Mouse (Mus musculus): ENCODE data around the gene Grap. TPM values are rescaled to one million over a fixed set of nuclear protein-coding genes. Genes with fewer than 3 reads are reported as not detected.

Grap gene
- polyA plus RNA-seq, 1 experiment from 2014 or later, result 11.8 TPM

DNA sequence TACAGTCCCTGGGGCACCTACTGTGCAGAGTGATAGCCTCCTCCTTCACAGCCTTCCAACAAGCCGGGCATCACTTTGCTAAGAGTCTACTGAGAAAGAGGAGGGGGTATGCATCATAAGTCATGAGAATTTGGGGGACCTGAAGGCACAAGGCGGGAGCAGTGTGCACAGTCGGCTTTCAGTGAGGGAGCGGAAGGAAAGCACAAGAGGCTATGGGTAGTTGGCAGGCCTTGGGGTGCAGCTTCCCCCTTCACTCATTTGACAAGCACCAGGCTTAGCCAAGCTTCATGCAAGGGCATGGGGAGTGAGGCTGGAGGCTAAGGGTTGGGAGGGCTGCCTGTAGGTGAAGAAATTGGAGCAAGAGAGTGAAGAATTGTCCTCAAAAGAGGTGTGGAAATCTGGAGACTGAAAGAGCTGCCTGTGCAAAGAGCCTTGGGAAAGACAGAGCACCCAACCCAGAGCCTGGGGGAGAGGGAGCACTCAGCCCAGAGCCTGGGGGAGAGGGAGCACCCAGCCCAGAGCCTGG, 1.8 kb downstream of the Grap start:
- no peak for DNase-seq (ENCODE audit: low spot score)
- Histone ChIP-seq H3K9me3 (no peaks in the 10 kb centered on the region), H3K36me3 (no peaks in the 10 kb centered on the region), H3K27ac (peak overlapping the region; percentile 22; the same call in 1 of the 2 replicates), H3K27me3 (ENCODE audit: insufficient read depth, poor library complexity, severe bottlenecking) (no peaks in the 10 kb centered on the region; the same call in 1 of the 2 replicates), H3K4me3 (no peak overlapping the region), H3K4me1 (peaks cover 26% of the 10 kb centered on the region)
- 79% methylated on average over 4 of the region's 4 CpGs for WGBS

DNA sequence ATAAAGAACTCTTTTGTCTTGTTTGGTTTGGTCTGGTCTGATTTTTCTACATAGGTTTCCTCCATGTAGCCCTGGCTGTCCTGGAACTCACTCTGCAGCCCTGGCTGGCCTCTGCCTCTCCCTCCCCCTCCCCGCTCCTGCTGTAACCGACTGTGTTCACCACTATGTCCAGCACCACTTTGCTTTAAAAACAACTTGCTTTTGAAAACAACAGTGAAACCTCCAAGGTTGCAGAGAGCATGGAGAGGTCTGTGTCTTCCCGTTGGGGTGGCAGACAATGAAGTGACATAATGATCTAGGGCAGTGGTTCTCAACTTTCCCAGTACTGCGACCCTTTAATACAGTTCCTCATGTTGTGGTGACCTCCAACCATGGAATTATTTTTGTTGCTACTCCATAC, 2.6 kb downstream of the Grap start:
- WGBS, result 57% methylated on average over 4 of the region's 4 CpGs
- no peaks in the 10 kb centered on the region; the same call in 1 of the 2 replicates for H3K27me3 ChIP-seq (ENCODE audit: insufficient read depth, poor library complexity, severe bottlenecking)

DNA sequence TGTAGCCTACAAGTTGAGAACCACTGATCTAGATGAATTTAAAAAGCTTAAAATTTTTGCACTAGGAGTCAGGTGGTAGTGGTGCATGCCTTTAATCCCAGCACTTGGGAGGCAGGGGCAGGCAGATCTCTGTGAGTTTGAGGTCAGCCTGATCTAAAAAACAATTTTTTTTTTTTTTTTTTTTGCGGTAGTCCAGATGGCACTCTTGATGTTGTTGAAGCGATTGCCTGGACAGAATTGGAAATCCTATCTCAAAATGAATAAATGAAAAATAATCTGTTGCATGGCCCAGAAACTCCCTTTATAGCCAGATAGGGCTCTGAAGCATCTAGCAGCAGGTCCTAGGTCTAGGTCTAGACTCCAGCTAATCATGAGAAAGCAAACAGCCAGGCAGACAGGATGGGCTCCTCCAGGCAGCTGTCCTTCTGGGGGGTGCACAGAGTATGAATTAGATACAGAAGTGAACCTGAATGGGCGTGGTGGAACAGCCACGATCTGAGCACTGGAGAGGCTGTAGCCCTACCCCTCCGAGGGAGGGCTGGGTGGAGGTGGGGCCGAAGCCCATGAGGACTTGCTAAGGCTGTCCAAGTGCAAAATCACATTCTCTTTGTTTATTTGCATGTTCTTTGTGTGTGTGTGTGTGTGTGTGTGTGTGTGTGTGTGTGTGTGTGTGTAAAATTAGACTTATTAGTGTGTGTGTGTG, 3.2 kb downstream of the Grap start:
- WGBS, result 74% methylated on average over 6 of the region's 6 CpGs
- no peak overlapping the region for H3K27ac ChIP-seq
- no peaks in the 10 kb centered on the region; the same call in 1 of the 2 replicates for H3K27me3 ChIP-seq (ENCODE audit: insufficient read depth, poor library complexity, severe bottlenecking)
- H3K9me3 ChIP-seq, result no peaks in the 10 kb centered on the region
- H3K4me3 ChIP-seq, result no peak overlapping the region
- H3K36me3 ChIP-seq, result no peaks in the 10 kb centered on the region
- H3K4me1 ChIP-seq, result peaks cover 26% of the 10 kb centered on the region
- DNase-seq (ENCODE audit: low spot score), result no peak

More for the DNA sequence above, 2.6 kb downstream of the Grap start:
- Histone ChIP-seq H3K27ac (no peak overlapping the region), H3K9me3 (no peaks in the 10 kb centered on the region), H3K4me1 (peaks cover 26% of the 10 kb centered on the region), H3K4me3 (no peak overlapping the region), H3K36me3 (no peaks in the 10 kb centered on the region)
- no peak for DNase-seq (ENCODE audit: low spot score)

DNA sequence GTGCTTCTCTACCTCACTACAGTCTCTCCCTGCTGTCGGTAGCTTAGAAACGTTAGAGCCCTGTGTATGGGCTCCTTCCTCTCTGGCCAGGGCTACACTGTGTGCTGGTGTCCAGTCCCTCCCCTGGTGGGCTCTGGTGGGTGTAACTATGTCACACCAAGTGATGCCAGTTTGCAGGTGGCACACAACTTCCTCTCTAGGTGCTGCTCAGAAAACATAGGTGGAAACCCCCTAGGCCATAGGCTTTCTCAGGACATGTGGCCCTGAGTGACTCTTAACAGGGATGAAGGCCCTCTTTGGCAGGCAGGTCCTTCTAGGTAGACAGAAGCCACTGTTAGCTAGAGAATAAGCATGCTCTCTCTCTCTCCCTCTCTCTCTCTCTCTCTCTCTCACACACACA, 4.4 kb downstream of the Grap start:
- Histone ChIP-seq H3K4me3 (no peak overlapping the region), H3K27me3 (ENCODE audit: insufficient read depth, poor library complexity, severe bottlenecking) (no peaks in the 10 kb centered on the region; the same call in 1 of the 2 replicates), H3K27ac (no peak overlapping the region), H3K36me3 (no peaks in the 10 kb centered on the region), H3K4me1 (peaks cover 26% of the 10 kb centered on the region), H3K9me3 (no peaks in the 10 kb centered on the region)
- no peak for DNase-seq (ENCODE audit: low spot score)
- WGBS, result 61% methylated on average over 2 of the region's 2 CpGs

DNA sequence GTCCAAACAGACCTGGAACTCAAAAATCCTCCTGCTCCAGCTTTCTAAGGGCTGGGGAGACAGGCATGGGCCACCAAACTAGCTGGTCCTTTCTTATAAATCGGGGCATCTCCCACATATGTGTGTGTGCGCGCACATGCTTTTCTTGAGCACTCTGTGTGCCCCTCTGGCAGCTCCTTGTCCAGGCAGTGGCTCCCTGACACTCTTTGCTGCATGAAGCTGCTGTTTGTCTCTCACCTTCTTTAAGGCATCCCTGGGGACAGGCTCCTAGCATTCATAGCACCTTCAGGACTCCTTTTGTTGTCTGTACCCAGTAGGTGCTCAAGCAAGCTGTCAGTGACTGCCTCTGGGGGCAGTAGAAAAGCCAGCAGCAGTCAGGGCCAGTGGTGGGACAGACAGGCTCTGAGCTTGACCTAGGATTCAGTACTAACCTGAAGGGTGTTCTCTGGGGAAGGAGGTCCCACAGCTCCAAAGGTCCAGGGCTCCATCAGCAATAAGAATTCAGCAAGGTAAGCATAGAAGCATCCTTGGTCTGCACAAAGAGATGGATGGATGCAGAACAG, 5.4 kb downstream of the Grap start:
- Histone ChIP-seq H3K36me3 (no peaks in the 10 kb centered on the region), H3K27ac (no peak overlapping the region), H3K4me3 (no peak overlapping the region), H3K4me1 (peaks cover 22% of the 10 kb centered on the region), H3K9me3 (no peaks in the 10 kb centered on the region), H3K27me3 (ENCODE audit: insufficient read depth, poor library complexity, severe bottlenecking) (no peaks in the 10 kb centered on the region; the same call in 1 of the 2 replicates)
- no peak for DNase-seq (ENCODE audit: low spot score)
- WGBS, result 86% methylated on average over 3 of the region's 3 CpGs

DNA sequence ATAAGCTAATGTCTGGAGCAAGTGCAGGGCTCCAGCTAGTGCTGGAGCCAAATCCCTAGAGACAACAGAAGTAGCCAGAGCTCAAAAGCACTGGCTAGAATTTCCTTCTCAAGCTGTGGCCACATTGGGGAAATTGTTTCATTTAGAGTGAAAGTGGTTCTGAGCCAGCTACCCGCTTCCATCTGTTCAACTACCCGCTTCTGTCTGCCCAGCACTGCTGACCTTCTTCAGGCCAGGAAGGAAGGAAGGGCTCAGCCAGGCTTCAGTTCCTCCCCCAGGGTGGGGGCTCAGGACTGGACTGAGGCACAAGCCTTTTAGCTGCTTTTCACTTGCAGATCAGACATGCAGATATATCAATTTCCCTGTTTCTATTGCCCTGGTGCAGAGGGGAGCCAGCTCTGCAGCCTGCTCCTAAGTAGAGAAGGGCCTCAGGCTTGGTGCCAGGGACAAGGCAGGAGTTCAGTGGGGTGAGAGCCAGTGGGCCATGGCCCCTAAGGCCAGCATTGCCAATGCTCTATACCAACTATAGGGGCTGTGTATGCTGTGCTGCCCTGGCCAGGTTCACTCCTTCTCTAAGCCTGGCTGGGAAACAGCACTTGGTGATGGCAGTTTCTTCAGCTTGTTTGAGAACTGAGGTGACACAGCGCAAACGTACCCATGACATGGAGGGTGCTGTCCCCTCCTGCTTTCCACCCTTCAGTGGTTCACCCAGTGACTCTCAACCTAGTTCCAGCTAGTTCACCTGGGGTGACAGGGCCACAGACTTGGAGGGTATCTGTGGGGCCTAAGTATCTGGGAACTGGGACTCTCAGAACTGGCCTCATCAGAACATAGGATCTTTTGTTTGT, 6.2 kb downstream of the Grap start:
- Histone ChIP-seq H3K27me3 (ENCODE audit: insufficient read depth, poor library complexity, severe bottlenecking) (no peaks in the 10 kb centered on the region; the same call in 1 of the 2 replicates), H3K9me3 (no peaks in the 10 kb centered on the region), H3K27ac (no peak overlapping the region), H3K36me3 (no peaks in the 10 kb centered on the region), H3K4me3 (no peak overlapping the region), H3K4me1 (peaks cover 22% of the 10 kb centered on the region)
- DNase-seq (ENCODE audit: low spot score), result no peak
- 63% methylated on average over 4 of the region's 4 CpGs for WGBS

DNA sequence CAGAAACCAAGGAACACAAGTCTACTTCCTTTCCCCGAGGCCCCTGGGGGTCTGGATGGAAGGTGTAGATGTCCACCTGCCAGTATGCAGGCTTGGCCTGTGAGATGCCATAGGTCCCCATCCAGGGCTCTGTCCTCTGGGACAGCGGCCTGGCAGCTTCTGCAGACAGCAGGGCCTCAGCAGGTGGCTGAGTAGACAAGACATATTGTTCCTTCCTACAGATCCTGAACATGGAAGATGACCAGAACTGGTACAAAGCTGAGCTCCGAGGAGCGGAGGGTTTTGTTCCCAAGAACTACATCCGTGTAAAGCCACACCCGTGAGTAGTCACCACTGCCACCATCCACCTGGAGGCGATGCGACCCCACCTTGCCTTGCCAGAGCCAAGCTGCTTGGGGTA, 6.9 kb downstream of the Grap start:
- no peak overlapping the region for H3K4me3 ChIP-seq
- peaks cover 17% of the 10 kb centered on the region for H3K4me1 ChIP-seq
- H3K27me3 ChIP-seq (ENCODE audit: insufficient read depth, poor library complexity, severe bottlenecking), result no peaks in the 10 kb centered on the region; the same call in 1 of the 2 replicates
- H3K27ac ChIP-seq, result no peak overlapping the region
- WGBS, result 87% methylated on average over 8 of the region's 8 CpGs
- no peaks in the 10 kb centered on the region for H3K9me3 ChIP-seq
- H3K36me3 ChIP-seq, result no peaks in the 10 kb centered on the region
- no peak for DNase-seq (ENCODE audit: low spot score)

DNA sequence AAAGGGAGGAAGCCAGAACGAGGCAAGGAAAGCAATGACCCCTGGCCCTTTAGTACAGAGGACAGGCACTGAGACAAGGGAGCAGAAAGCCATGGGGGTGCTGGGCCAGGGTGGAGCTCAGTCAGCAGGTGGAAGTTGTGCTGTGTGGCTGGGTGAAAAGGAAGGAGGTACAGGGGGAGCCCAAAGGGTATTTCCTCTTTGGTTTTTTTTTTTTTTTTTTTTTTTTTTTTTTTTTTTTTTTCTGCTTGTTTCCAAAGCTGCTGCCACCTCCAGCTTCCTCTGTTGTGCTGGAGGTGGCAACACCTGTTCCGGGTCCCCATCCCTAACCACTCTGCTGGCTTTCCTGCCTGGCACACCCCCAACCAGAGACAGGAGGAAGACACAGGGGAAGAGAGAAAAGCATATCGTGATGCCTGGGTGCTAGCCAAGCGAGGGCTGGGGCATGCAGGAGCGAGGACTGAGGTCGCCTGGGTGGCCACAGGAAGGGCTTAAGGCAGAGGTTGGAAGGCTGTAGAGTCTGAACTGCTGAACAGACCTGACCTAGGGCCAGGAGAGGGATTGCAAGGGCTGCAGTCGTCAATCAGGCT, 7.8 kb downstream of the Grap start:
- Histone ChIP-seq H3K36me3 (no peaks in the 10 kb centered on the region), H3K9me3 (no peaks in the 10 kb centered on the region), H3K27me3 (ENCODE audit: insufficient read depth, poor library complexity, severe bottlenecking) (no peaks in the 10 kb centered on the region; the same call in 1 of the 2 replicates), H3K27ac (no peak overlapping the region), H3K4me3 (no peak overlapping the region), H3K4me1 (peaks cover 24% of the 10 kb centered on the region)
- WGBS, result 62% methylated on average over 7 of the region's 7 CpGs
- no peak for DNase-seq (ENCODE audit: low spot score)

DNA sequence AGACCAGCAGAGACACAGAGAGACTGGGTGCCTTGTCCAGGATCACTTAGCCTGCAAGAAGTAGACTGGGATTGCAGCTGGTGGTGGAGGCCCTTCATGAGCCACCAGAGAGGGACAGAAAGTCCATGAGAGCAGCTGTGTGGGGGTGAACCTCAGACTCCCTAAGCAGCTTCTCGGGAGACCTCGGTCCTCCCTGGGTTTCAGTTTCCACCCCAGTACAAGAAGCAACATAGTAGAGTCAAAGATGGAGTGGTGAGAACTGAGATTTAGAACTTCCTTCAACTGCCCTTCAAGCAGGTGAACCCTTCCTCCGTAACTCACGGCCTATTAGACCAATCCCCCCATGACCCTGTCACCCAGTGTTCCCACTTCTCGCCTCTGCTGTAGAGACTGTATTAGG, 9.1 kb downstream of the Grap start:
- Histone ChIP-seq H3K4me1 (peaks cover 21% of the 10 kb centered on the region), H3K27me3 (ENCODE audit: insufficient read depth, poor library complexity, severe bottlenecking) (peaks cover 5% of the 10 kb centered on the region), H3K4me3 (no peak overlapping the region), H3K9me3 (no peaks in the 10 kb centered on the region), H3K27ac (no peak overlapping the region), H3K36me3 (no peaks in the 10 kb centered on the region)
- WGBS, result 87% methylated on average over 5 of the region's 5 CpGs
- no peak for DNase-seq (ENCODE audit: low spot score)

DNA sequence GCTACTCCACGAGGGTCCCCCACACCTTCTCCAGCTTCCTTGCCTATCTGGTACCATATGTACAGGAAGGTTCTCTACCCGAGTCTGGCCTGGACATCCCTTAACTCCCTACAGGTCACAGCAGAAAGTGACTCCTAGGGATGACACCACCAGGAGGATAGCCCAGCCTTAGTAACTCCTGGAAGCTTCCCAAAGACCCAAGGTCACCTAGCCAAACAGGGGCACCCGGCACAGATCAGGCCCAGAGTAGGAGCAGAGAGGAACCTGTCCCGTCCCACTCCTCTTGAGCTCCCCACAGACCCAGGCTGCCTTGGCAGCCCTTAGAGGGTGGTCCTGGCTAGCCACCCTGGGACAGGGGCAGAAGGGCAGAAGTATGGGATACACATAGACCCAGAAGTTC, 12.3 kb downstream of the Grap start:
- H3K36me3 ChIP-seq, result no peaks in the 10 kb centered on the region
- WGBS, result 77% methylated on average over 4 of the region's 4 CpGs
- no peaks in the 10 kb centered on the region for H3K9me3 ChIP-seq
- 0 out of 2 replicates have a peak, but pooled peaks cover 14% of the 10 kb centered on the region for H3K4me1 ChIP-seq
- H3K4me3 ChIP-seq, result no peak overlapping the region
- DNase-seq (ENCODE audit: low spot score), result no peak
- H3K27ac ChIP-seq, result 0 out of 2 replicates have a peak overlapping the region, but pooled peaks have one; percentile 4
- peaks cover 19% of the 10 kb centered on the region for H3K27me3 ChIP-seq (ENCODE audit: insufficient read depth, poor library complexity, severe bottlenecking)

DNA sequence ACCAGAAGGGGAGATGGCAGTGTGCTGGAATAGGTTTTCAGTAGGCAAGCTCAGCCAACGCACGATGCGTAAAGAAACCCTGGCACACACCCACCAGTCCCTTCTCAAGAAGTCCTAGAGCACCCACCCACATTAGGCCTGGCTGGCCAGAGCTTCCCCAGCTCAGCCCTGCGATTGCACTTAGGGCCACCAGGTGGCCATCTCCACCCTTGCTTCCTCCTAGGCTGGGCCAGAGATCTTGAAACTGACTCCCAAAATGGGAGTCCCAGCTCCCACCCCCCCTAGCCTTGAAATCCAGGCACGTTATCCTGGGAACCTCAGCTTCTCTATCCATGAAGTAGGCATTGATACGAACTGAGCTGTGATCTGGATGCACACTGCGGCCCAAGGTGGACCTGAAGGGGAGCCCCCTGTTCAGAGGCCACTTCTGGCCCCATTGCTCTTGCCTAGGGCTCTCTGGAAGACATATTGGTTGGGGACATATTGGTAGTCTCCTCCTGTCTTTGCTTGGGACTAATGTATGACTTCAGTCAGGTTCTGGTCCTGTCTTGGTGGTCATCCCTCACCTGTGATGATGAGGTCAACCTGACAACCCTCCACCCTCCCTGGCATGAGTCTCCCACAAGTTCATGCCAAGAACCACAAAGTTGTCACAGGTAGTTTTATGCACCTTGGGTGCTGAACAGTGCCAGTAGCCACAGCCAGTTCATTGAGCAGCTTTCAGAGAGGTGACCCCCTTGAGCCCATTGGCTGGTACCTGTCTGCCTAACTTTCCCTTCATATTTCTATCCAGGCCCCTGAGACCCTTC, 13.1 kb downstream of the Grap start:
- H3K4me1 ChIP-seq, result 0 out of 2 replicates have a peak, but pooled peaks cover 14% of the 10 kb centered on the region
- H3K4me3 ChIP-seq, result no peak overlapping the region
- peaks cover 24% of the 10 kb centered on the region for H3K27me3 ChIP-seq (ENCODE audit: insufficient read depth, poor library complexity, severe bottlenecking)
- no peaks in the 10 kb centered on the region for H3K36me3 ChIP-seq
- no peaks in the 10 kb centered on the region for H3K9me3 ChIP-seq
- WGBS, result 41% methylated on average over 7 of the region's 7 CpGs
- H3K27ac ChIP-seq, result 0 out of 2 replicates have a peak overlapping the region, but pooled peaks have one; percentile 4
- no peak for DNase-seq (ENCODE audit: low spot score)

DNA sequence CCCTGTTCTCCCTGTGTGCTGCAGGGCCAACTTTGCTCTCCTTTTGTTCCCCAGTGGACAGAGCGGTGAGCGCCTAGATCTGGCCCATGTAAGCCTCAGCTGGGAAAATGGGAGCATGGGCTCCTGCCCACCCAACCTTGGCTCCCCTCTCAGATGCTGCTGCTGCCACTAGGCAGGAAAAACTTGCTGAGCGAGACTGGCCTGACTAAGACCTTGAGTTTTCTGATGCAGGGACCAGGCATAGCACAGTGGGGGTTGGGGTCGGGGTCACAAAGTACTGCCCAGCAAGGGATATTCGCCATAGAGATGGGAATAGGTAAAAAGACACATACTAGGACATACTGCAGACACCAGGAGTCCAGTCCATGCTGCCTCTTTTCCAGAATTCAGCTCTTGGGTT, 14.2 kb downstream of the Grap start:
- H3K27me3 ChIP-seq (ENCODE audit: insufficient read depth, poor library complexity, severe bottlenecking), result peaks cover 33% of the 10 kb centered on the region
- 90% methylated on average over 5 of the region's 5 CpGs for WGBS
- no peaks in the 10 kb centered on the region for H3K9me3 ChIP-seq
- no peak overlapping the region for H3K27ac ChIP-seq
- DNase-seq (ENCODE audit: low spot score), result no peak
- no peaks in the 10 kb centered on the region for H3K36me3 ChIP-seq
- H3K4me3 ChIP-seq, result no peak overlapping the region
- H3K4me1 ChIP-seq, result peaks cover 24% of the 10 kb centered on the region

Measured in heart, embryonic 10.5 days (tissue).